Mouse (Mus musculus) spleen, postnatal 36 days (tissue): Measurements from ENCODE around the gene Exog.

Experiments
- DNase-seq, 2 experiments: peaks; one replicate each; pipeline ENCODE4 v3.0.0; 2022; ENCODE audit warnings: low spot score in 2 of 2, mixed read lengths in 1 of 2

Gene Exog

GRCm38 (mm10) chr9:119444738-119445429, at the start of gene Exog:
Exog (plus strand) TSS chr9:119444943.
- DNase-seq, result peak; percentile 95

GRCm38 (mm10) chr9:119401351-119401750, 43.4 kb upstream of the Exog start:
- DNase-seq, result no peak

GRCm38 (mm10) chr9:119401801-119402214, 42.9 kb upstream of the Exog start, which contains the start of gene Acvr2b:
Acvr2b (plus strand) TSS chr9:119402118.
- peak; percentile 70 to 77 for DNase-seq

- no peak for DNase-seq
These were observed 42.2 kb upstream of the Exog start for GRCm38 (mm10) chr9:119402253-119403235.

DNA sequence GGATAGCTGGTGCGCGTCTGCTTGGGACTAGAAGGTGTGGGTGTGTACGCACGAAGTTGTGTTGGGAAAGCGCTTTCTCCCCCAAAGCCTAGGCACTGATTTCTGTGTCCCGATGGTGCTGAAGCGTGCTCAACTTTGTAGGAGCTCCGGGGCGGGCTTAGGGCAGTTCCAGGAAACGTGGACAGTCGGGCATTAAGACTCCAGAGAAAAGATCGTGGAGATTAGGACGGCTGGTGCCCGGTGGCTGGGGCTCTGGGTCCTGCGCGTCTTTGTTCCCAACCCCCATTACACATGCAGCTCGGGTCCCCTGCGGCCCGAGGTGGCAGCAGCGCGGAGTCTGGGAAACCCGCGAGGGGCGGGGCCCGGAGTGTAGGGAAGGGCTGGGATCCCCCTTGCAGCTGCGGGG, 41.5 kb upstream of the Exog start:
- no peak for DNase-seq

GRCm38 (mm10) chr9:119404090-119404489, 40.7 kb upstream of the Exog start:
- no peak for DNase-seq

DNA sequence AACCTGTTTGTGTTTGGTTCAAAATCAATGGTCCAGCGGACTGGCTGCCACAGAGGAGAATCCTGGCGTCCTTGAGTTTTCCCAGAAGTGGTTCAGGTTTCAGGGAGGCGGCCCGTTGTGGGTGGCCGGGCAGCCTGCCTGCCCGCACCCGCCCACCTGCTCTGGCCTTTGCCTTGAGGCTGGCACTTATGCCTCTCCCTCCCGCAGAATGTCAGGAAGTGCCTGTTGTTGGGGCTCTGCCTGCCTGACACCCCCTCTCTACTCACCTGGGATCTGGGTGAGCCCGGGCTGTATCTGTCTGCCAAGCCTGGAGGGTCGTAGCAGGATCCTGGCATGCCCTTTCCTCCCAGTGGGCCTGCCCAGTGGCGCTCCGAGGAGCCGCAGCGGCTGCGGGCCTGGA, 36.9 kb upstream of the Exog start:
- DNase-seq, result no peak

GRCm38 (mm10) chr9:119408898-119409664, 35.7 kb upstream of the Exog start:
- DNase-seq, result no peak

GRCm38 (mm10) chr9:119409864-119410263, 34.9 kb upstream of the Exog start:
- DNase-seq, result no peak

GRCm38 (mm10) chr9:119418025-119418424, 26.7 kb upstream of the Exog start:
- no peak for DNase-seq

- DNase-seq, result no peak
These were observed 24.8 kb upstream of the Exog start for GRCm38 (mm10) chr9:119419852-119420438.

GRCm38 (mm10) chr9:119425217-119425975, 19.3 kb upstream of the Exog start:
- no peak for DNase-seq

DNA sequence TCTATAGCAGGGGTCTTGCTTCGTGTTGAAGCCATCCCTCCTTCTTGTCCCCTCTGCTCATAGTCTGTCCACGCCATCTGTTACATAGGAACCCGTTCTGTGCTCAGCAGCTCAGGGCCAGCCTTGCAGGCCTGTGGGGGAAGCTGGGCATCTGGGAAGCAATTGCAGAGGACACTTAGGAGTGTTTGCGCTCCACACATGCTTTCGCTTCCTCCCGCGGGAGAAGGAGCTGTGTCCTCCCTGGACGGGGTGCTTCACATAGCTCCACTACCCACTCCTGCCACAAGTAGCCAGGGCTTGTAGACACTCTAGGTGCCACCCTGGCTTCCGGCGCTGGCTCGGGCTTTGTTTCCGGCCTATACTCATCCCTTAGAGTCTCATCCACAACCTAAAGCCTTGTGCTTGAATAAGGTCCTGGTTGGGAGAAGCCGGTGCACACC, 18.7 kb upstream of the Exog start:
- no peak for DNase-seq

GRCm38 (mm10) chr9:119426483-119426882, 18.3 kb upstream of the Exog start:
- no peak for DNase-seq

GRCm38 (mm10) chr9:119430311-119430710, 14.4 kb upstream of the Exog start:
- DNase-seq, result peak; percentile 33 to 36

GRCm38 (mm10) chr9:119435855-119436254, 8.9 kb upstream of the Exog start:
- no peak for DNase-seq

GRCm38 (mm10) chr9:119438065-119438464, 6.7 kb upstream of the Exog start:
- no peak for DNase-seq

DNA sequence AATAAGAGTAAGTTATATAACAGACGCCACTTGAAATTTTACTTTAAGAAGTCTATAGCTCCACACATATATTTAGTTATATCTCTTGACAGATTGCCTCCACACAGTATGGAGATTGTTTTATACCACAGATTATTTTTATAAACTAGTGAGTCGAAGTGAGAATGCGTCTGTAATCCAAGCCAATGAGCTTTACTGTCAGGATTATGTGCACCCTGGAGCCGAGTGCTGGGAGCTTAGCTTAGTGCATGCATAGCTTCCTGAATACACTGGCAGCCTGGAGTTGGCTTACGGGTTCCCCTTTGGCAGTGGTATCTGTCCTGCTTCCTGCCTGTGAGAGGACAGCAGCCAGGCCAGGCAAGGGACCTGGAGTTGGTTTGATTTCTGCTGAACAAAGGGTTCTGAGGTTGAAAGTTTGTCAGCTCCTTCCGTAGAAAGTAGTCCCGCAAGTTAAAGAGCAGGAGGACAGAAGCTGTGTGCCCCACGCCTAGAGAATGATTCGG, 6.2 kb upstream of the Exog start:
- DNase-seq, result no peak

DNA sequence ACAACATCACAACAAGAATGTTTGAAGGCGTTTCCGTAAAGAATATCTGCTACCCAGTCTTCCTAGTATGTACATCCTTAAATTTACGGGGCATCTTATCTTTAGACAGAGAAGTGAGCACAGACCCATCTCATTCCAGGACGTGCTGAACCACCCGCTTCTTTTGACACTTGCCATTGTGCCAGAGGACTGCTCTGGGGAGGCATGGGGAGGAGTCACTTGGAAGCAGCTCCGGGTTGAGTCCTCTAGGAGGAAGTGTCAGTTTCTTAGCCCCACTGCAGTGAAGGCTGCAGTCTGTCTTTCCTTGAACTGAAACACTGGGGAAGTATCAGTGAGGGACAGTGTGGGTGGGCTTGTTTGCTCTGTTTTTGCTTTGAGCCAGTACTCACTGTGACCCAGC, 994 bp downstream of the Exog start:
- no peak for DNase-seq

DNA sequence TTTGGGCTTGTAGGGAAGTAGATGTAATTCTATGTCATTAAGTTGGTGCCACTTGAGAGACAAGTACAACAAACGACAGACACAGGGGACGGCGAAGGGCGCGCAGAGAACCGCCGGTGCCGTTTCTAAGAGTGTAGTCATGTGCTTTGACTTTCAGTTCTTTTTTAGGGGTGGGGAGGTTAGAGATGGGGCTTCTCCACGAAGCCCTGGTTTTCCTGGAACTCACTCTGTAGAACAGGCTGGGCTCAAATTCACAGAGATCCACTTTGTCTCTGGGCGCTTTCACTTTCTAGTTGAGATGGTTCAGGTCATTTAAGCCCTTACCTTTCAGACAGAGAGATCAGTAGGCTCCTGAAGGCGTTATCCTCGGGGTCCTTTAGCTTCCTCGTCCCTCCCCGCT, 11.2 kb downstream of the Exog start:
- DNase-seq, result no peak

- no peak for DNase-seq
These were observed 12.4 kb downstream of the Exog start for GRCm38 (mm10) chr9:119457122-119457521.
